Mouse (Mus musculus) embryonic facial prominence, embryonic 14.5 days (tissue): Measurements from ENCODE around the gene Itpkb. TPM values are rescaled to one million over a fixed set of nuclear protein-coding genes. Genes with fewer than 3 reads are reported as not detected.

Source experiments
- ATAC-seq: fragments of 200-750 bp; cut with Nextera tagmentation; 2 replicates; pipeline ENCODE4 v1.8.0; 2017; ENCODE audit warnings: low read depth, moderate number of reproducible peaks, moderate TSS enrichment
- DNase-seq: peaks from one replicate; pipeline ENCODE4 v3.0.0-alpha.2; 2015; ENCODE audit warnings: low spot score
- H3K27ac ChIP-seq: fragments of 300-500 bp; sonication (generic); replicated peaks from 2 replicates; pipeline ENCODE4 v1.5.1; 2014; ENCODE audit warnings: low read depth, mild to moderate bottlenecking, low read length, moderate library complexity
- H3K27me3 ChIP-seq: fragments of 300-500 bp; sonication (generic); replicated peaks from 2 replicates; pipeline ENCODE4 v1.6.1; 2014; ENCODE audit warnings: low read length; ENCODE audit not compliant: control insufficient read depth, insufficient read depth
- H3K36me3 ChIP-seq: fragments of 300-500 bp; sonication (generic); 2 replicates; pipeline ENCODE4 v1.6.1; 2014; ENCODE audit warnings: low read length, mixed read lengths; ENCODE audit not compliant: control insufficient read depth, insufficient read depth
- H3K4me1 ChIP-seq: fragments of 300-500 bp; sonication (generic); 2 replicates; pipeline ENCODE4 v1.6.1; 2014; ENCODE audit warnings: antibody characterized with exemption, low read length; ENCODE audit not compliant: control insufficient read depth, insufficient read depth
- H3K4me2 ChIP-seq: fragments of 300-500 bp; sonication (generic); 2 replicates; pipeline ENCODE4 v1.6.1; 2014; ENCODE audit warnings: low read depth, mild to moderate bottlenecking, low read length, moderate library complexity, mixed read lengths
- H3K4me3 ChIP-seq: fragments of 300-500 bp; sonication (generic); 2 replicates; pipeline ENCODE4 v1.5.1; 2014; ENCODE audit warnings: low read depth, mild to moderate bottlenecking, low read length
- H3K9ac ChIP-seq: fragments of 300-500 bp; sonication (generic); 2 replicates; pipeline ENCODE4 v1.6.1; 2014; ENCODE audit warnings: low read depth, mild to moderate bottlenecking, low read length, moderate library complexity, mixed read lengths
- H3K9me3 ChIP-seq: fragments of 300-500 bp; sonication (generic); 2 replicates; pipeline ENCODE4 v1.6.1; 2016; ENCODE audit warnings: low read length; ENCODE audit not compliant: control insufficient read depth
- WGBS: fragments of 180-500 bp; shearing (Covaris S2); extraction: QIAGEN DNeasy Blood & Tissue Kit; methylation state at CpG from one replicate; pipeline ENCODE4 v1.1.7; 2014; 5-methylcytosine and 5-hydroxymethylcytosine counted together
- polyA plus RNA-seq: library from polyadenylated mRNA; unstranded; fragments of >200 nt; fragmentation: Nextera tagmentation; extraction: Ambion mirVana; gene quantifications from 2 replicates; pipeline ENCODE4 v1.2.1, GENCODE M21; 2014

Itpkb gene
- polyA plus RNA-seq, 1 experiment from 2014 or later, result 7.6 TPM

- no peak for ATAC-seq
- Histone ChIP-seq H3K27ac (no peak overlapping the region), H3K4me3 (no peak overlapping the region), H3K36me3 (peaks cover 57% of the 10 kb centered on the region), H3K9ac (no peak overlapping the region), H3K4me1 (no peaks in the 10 kb centered on the region), H3K27me3 (no peaks in the 10 kb centered on the region), H3K4me2 (no peak overlapping the region), H3K9me3 (no peaks in the 10 kb centered on the region)
- no peak for DNase-seq
- WGBS, result 62% methylated on average over 4 of the region's 4 CpGs
These were observed 84.8 kb downstream of the Itpkb start for GRCm38 (mm10) chr1:180415064-180415463.

GRCm38 (mm10) chr1:180415836-180416235 lies 85.6 kb downstream of the Itpkb start:
- DNase-seq (no peak), ATAC-seq (no peak)
- H3K9ac ChIP-seq, result no peak overlapping the region
- 84% methylated on average over 7 of the region's 7 CpGs for WGBS
- H3K36me3 ChIP-seq, result peaks cover 61% of the 10 kb centered on the region
- no peak overlapping the region for H3K27ac ChIP-seq
- H3K4me3 ChIP-seq, result no peak overlapping the region
- H3K4me1 ChIP-seq, result no peaks in the 10 kb centered on the region
- no peaks in the 10 kb centered on the region for H3K27me3 ChIP-seq
- H3K9me3 ChIP-seq, result no peaks in the 10 kb centered on the region
- no peak overlapping the region for H3K4me2 ChIP-seq

GRCm38 (mm10) chr1:180417118-180417517 lies 86.8 kb downstream of the Itpkb start:
- 49% methylated on average over 2 of the region's 2 CpGs for whole genome bisulfite sequencing
- Histone ChIP-seq H3K4me3 (no peak overlapping the region), H3K9me3 (no peaks in the 10 kb centered on the region), H3K9ac (no peak overlapping the region), H3K27ac (no peak overlapping the region), H3K4me2 (no peak overlapping the region), H3K4me1 (0 out of 2 replicates have a peak, but pooled peaks cover 4% of the 10 kb centered on the region), H3K27me3 (no peaks in the 10 kb centered on the region), H3K36me3 (peaks cover 65% of the 10 kb centered on the region)
- no peak for ATAC-seq
- DNase-seq, result no peak

- H3K27ac ChIP-seq, result no peak overlapping the region
- DNase-seq (no peak), ATAC-seq (no peak)
- no peaks in the 10 kb centered on the region for H3K9me3 ChIP-seq
- 0 out of 2 replicates have a peak, but pooled peaks cover 4% of the 10 kb centered on the region for H3K4me1 ChIP-seq
- H3K27me3 ChIP-seq, result no peaks in the 10 kb centered on the region
- 92% methylated on average over 2 of the region's 2 CpGs for WGBS
- peaks cover 59% of the 10 kb centered on the region for H3K36me3 ChIP-seq
- H3K4me2 ChIP-seq, result no peak overlapping the region
- no peak overlapping the region for H3K9ac ChIP-seq
- no peak overlapping the region for H3K4me3 ChIP-seq
These were observed 88.8 kb downstream of the Itpkb start for GRCm38 (mm10) chr1:180419059-180419458.

- H3K4me2 ChIP-seq, result no peak overlapping the region
- no peak overlapping the region for H3K9ac ChIP-seq
- DNase-seq (peak; percentile 50), ATAC-seq (peak; percentile 19; the same call in 1 of the 2 replicates)
- H3K9me3 ChIP-seq, result no peaks in the 10 kb centered on the region
- H3K4me1 ChIP-seq, result 0 out of 2 replicates have a peak, but pooled peaks cover 4% of the 10 kb centered on the region
- H3K27ac ChIP-seq, result no peak overlapping the region
- no peak overlapping the region for H3K4me3 ChIP-seq
- 53% methylated on average over 8 of the region's 8 CpGs for WGBS
- peaks cover 50% of the 10 kb centered on the region for H3K36me3 ChIP-seq
- H3K27me3 ChIP-seq, result no peaks in the 10 kb centered on the region
These were observed 90.3 kb downstream of the Itpkb start for GRCm38 (mm10) chr1:180420496-180421164.

- Histone ChIP-seq H3K36me3 (peaks cover 43% of the 10 kb centered on the region), H3K27me3 (no peaks in the 10 kb centered on the region), H3K4me1 (0 out of 2 replicates have a peak, but pooled peaks cover 4% of the 10 kb centered on the region), H3K4me2 (no peak overlapping the region), H3K27ac (no peak overlapping the region), H3K9ac (no peak overlapping the region), H3K9me3 (no peaks in the 10 kb centered on the region), H3K4me3 (no peak overlapping the region)
- no peak for DNase-seq
- peak; percentile 6; the same call in 1 of the 2 replicates for ATAC-seq
- 66% methylated on average over 25 of the region's 25 CpGs for WGBS
These were observed 91.1 kb downstream of the Itpkb start for GRCm38 (mm10) chr1:180421165-180421909.

- Histone ChIP-seq H3K27ac (no peak overlapping the region), H3K4me3 (no peak overlapping the region), H3K36me3 (peaks cover 36% of the 10 kb centered on the region), H3K27me3 (no peaks in the 10 kb centered on the region), H3K9me3 (no peaks in the 10 kb centered on the region), H3K4me1 (0 out of 2 replicates have a peak, but pooled peaks cover 4% of the 10 kb centered on the region), H3K9ac (no peak overlapping the region), H3K4me2 (no peak overlapping the region)
- DNase-seq (peak; percentile 87), ATAC-seq (peak; percentile 53)
- 28% methylated on average over 11 of the region's 11 CpGs for WGBS
These were observed 92.0 kb downstream of the Itpkb start for GRCm38 (mm10) chr1:180422076-180422828.

- no peak overlapping the region for H3K4me3 ChIP-seq
- H3K9ac ChIP-seq, result no peak overlapping the region
- H3K9me3 ChIP-seq, result no peaks in the 10 kb centered on the region
- peaks cover 8% of the 10 kb centered on the region; the same call in 1 of the 2 replicates for H3K4me1 ChIP-seq
- no peak overlapping the region for H3K27ac ChIP-seq
- WGBS, result 48% methylated on average over 15 of the region's 16 CpGs
- no peak overlapping the region for H3K4me2 ChIP-seq
- DNase-seq (no peak), ATAC-seq (no peak)
- H3K27me3 ChIP-seq, result no peaks in the 10 kb centered on the region
- peaks cover 32% of the 10 kb centered on the region for H3K36me3 ChIP-seq
These were observed 92.8 kb downstream of the Itpkb start for GRCm38 (mm10) chr1:180423008-180423639.
